Mouse (Mus musculus) liver, embryonic 13.5 days (tissue): ENCODE data around the gene Fyn. TPM values are rescaled to one million over a fixed set of nuclear protein-coding genes. Genes with fewer than 3 reads are reported as not detected.

Source experiments
- ATAC-seq: fragments of 200-750 bp; cut with Nextera tagmentation; 2 replicates; pipeline ENCODE4 v1.8.0; 2017; ENCODE audit warnings: low read depth, mild to moderate bottlenecking, moderate number of reproducible peaks, moderate library complexity
- DNase-seq: peaks from one replicate; pipeline ENCODE4 v3.0.0; 2022
- H3K27ac ChIP-seq: fragments of 300-500 bp; sonication (generic); 2 replicates; pipeline ENCODE4 v1.5.1; 2015; ENCODE audit warnings: moderate library complexity, mild to moderate bottlenecking, inconsistent platforms
- H3K27me3 ChIP-seq: fragments of 300-500 bp; sonication (generic); 2 replicates; pipeline ENCODE4 v1.6.1; 2015; ENCODE audit warnings: mild to moderate bottlenecking, inconsistent platforms
- H3K36me3 ChIP-seq: fragments of 300-500 bp; sonication (generic); 2 replicates; pipeline ENCODE4 v1.6.1; 2015; ENCODE audit warnings: mild to moderate bottlenecking, inconsistent platforms
- H3K4me1 ChIP-seq: fragments of 300-500 bp; sonication (generic); replicated peaks from 2 replicates; pipeline ENCODE4 v1.6.1; 2015; ENCODE audit warnings: inconsistent platforms
- H3K4me2 ChIP-seq: fragments of 300-500 bp; sonication (generic); 2 replicates; pipeline ENCODE4 v1.6.1; 2015; ENCODE audit warnings: inconsistent platforms, mild to moderate bottlenecking, moderate library complexity
- H3K4me3 ChIP-seq: fragments of 300-500 bp; sonication (generic); replicated peaks from 2 replicates; pipeline ENCODE4 v1.5.1; 2015; ENCODE audit warnings: mild to moderate bottlenecking, inconsistent platforms
- H3K9ac ChIP-seq: fragments of 300-500 bp; sonication (generic); 2 replicates; pipeline ENCODE4 v1.6.1; 2015; ENCODE audit warnings: mild to moderate bottlenecking, inconsistent platforms
- H3K9me3 ChIP-seq: fragments of 300-500 bp; sonication (generic); replicated peaks from 2 replicates; pipeline ENCODE4 v1.6.1; 2016; ENCODE audit warnings: inconsistent platforms
- WGBS: fragments of 180-500 bp; shearing (Covaris S2); methylation state at CpG from one replicate; pipeline ENCODE4 v1.1.7; 2015; ENCODE audit not compliant: insufficient replicate concordance; 5-methylcytosine and 5-hydroxymethylcytosine counted together
- polyA plus RNA-seq: library from polyadenylated mRNA; unstranded; fragments of >200 nt; fragmentation: Nextera tagmentation; extraction: Ambion mirVana; gene quantifications from 2 replicates; pipeline ENCODE4 v1.2.1, GENCODE M21; 2015

The Fyn gene
- polyA plus RNA-seq, 1 experiment from 2014 or later = 6.5 TPM

- Histone ChIP-seq H3K27ac (no peak overlapping the region), H3K4me2 (no peak overlapping the region), H3K4me3 (no peak overlapping the region), H3K9ac (no peak overlapping the region), H3K36me3 (no peaks in the 10 kb centered on the region), H3K9me3 (no peaks in the 10 kb centered on the region), H3K4me1 (peaks cover 77% of the 10 kb centered on the region), H3K27me3 (no peaks in the 10 kb centered on the region)
- WGBS = 69% methylated on average over 10 of the region's 10 CpGs
- DNase-seq (no peak), ATAC-seq (0 out of 2 replicates have a peak, but pooled peaks have one; percentile 29)
Measured at GRCm38 (mm10) chr10:39379287-39379686, 10.6 kb downstream of the Fyn start.

DNA sequence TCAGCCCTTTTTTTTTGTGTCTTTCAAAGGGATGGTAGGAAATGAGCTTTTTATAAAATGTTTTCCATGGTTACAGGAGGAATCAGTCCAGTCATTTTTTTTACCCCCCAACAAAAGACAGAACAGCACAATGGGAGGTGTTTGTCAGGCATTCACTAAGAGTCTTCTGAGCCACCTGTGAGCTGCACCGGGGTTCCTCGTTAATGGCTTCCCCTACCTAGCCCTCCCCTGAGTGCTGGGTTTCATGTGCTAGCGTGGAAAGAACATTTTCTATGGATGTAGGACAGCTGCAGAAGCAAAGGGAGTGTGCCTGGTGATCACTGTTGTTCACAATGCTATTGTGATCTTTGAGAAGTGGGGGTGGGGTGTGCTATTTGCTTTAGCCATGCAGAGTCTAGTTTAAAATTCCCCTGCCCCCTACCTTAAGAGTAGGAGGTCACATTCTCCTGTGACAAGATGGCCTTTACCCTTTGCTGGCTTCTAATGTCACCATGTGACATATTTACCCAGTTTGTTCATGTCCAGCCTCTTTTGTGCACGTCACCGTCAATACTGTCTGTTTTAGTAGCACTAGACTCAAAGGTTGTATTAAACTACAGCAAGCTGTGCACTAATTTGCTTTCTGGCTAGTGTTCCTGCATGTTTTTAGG, 11.2 kb downstream of the Fyn start:
- peaks cover 77% of the 10 kb centered on the region for H3K4me1 ChIP-seq
- H3K36me3 ChIP-seq = no peaks in the 10 kb centered on the region
- H3K27ac ChIP-seq = no peak overlapping the region
- no peak overlapping the region for H3K4me2 ChIP-seq
- WGBS = 61% methylated on average over 5 of the region's 5 CpGs
- H3K27me3 ChIP-seq = no peaks in the 10 kb centered on the region
- H3K4me3 ChIP-seq = no peak overlapping the region
- peak; percentile 66 for ATAC-seq
- no peak overlapping the region for H3K9ac ChIP-seq
- no peaks in the 10 kb centered on the region for H3K9me3 ChIP-seq
- no peak for DNase-seq

- Histone ChIP-seq H3K4me2 (no peak overlapping the region), H3K27ac (no peak overlapping the region), H3K9ac (no peak overlapping the region), H3K4me3 (no peak overlapping the region), H3K4me1 (peaks cover 71% of the 10 kb centered on the region), H3K9me3 (no peaks in the 10 kb centered on the region), H3K27me3 (no peaks in the 10 kb centered on the region), H3K36me3 (no peaks in the 10 kb centered on the region)
- no peak for ATAC-seq
- DNase-seq = no peak
- 57% methylated on average over 8 of the region's 8 CpGs for WGBS
Measured at GRCm38 (mm10) chr10:39385259-39385658, 16.6 kb downstream of the Fyn start.

DNA sequence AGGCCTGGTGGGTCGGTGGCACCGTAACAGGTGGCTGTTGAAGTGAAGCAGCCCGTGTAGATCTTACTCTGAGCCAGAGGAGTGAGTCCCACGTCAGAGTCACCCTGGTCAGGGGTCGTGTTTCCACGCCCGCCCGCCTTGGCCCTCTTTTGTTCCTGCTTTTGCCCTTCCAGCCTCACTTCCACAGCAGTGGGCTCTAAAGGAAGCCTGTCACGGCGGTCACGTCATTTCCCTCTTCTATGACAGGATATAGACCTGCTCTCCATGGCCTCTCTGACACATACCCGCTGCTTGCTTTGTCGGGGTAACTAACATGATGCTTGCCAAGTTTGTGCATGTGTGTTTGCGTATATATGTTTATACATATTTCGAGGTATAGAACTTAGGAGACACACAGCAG, 17.5 kb downstream of the Fyn start:
- Histone ChIP-seq H3K9me3 (0 out of 2 replicates have a peak, but pooled peaks cover under 1% of the 10 kb centered on the region), H3K4me1 (peaks cover 61% of the 10 kb centered on the region), H3K4me2 (no peak overlapping the region), H3K4me3 (no peak overlapping the region), H3K36me3 (peaks cover 8% of the 10 kb centered on the region), H3K27ac (no peak overlapping the region), H3K9ac (no peak overlapping the region), H3K27me3 (no peaks in the 10 kb centered on the region)
- ATAC-seq (peak; percentile 20; the same call in 1 of the 2 replicates), DNase-seq (no peak)
- WGBS = 66% methylated on average over 15 of the region's 15 CpGs

DNA sequence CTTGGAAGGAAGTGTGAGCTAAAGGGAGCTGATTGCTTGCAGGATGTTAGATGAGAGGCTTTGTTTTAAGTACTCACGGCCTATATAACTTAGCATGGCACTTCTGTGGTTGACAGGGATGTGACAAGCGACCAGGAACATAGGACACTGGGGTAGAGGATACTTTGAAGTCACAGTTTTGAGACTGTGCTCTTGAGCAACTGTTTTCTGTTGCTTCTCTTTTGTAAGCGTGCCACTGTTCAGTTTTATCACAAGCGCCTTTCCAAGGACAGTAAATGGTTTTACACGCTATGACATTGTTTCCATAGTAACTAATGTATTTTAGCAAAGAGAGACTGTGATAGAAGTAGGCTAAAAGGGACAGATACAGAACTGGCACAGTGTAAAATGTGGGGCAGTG, 18.4 kb downstream of the Fyn start:
- Histone ChIP-seq H3K4me1 (peaks cover 54% of the 10 kb centered on the region), H3K36me3 (peaks cover 13% of the 10 kb centered on the region), H3K9ac (no peak overlapping the region), H3K27me3 (no peaks in the 10 kb centered on the region), H3K4me3 (no peak overlapping the region), H3K9me3 (peaks cover 5% of the 10 kb centered on the region; the same call in 1 of the 2 replicates), H3K27ac (no peak overlapping the region), H3K4me2 (no peak overlapping the region)
- no peak for DNase-seq
- WGBS = 59% methylated on average over 5 of the region's 5 CpGs
- no peak for ATAC-seq

GRCm38 (mm10) chr10:39387556-39387955, 18.9 kb downstream of the Fyn start:
- Histone ChIP-seq H3K27me3 (no peaks in the 10 kb centered on the region), H3K4me2 (no peak overlapping the region)

DNA sequence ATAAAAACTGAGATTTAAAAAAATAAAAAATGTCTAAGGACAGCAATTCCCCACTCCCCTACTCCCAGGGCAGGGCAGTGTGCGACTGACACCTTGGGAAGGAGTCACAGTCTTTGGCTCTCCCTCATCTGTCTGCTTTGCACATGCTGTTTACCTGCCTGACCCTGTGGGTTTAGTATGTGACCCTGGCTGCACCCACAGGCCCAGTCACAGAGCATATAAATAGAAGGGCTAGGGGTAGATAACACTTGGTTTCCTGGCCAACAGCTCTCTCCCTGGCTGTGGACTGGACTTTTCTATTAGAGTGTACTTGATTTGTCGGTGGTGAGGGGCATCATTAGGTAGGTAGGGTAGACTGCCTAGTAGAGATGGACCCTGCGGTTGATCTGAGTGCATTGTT, 19.5 kb downstream of the Fyn start:
- ATAC-seq (peak; percentile 65), DNase-seq (no peak)
- no peak overlapping the region for H3K4me2 ChIP-seq
- WGBS = 62% methylated on average over 3 of the region's 3 CpGs
- H3K4me1 ChIP-seq = peaks cover 45% of the 10 kb centered on the region
- no peak overlapping the region for H3K4me3 ChIP-seq
- H3K9me3 ChIP-seq = peaks cover 5% of the 10 kb centered on the region; the same call in 1 of the 2 replicates
- no peaks in the 10 kb centered on the region for H3K27me3 ChIP-seq
- H3K27ac ChIP-seq = no peak overlapping the region
- H3K36me3 ChIP-seq = peaks cover 13% of the 10 kb centered on the region
- H3K9ac ChIP-seq = no peak overlapping the region

More at GRCm38 (mm10) chr10:39387556-39387955, 18.9 kb downstream of the Fyn start:
- peaks cover 5% of the 10 kb centered on the region; the same call in 1 of the 2 replicates for H3K9me3 ChIP-seq
- ATAC-seq (no peak), DNase-seq (no peak)
- no peak overlapping the region for H3K4me3 ChIP-seq
- WGBS = 81% methylated on average over 11 of the region's 11 CpGs
- peaks cover 13% of the 10 kb centered on the region for H3K36me3 ChIP-seq
- no peak overlapping the region for H3K27ac ChIP-seq
- peaks cover 51% of the 10 kb centered on the region for H3K4me1 ChIP-seq
- H3K9ac ChIP-seq = no peak overlapping the region

- peaks cover 37% of the 10 kb centered on the region for H3K4me1 ChIP-seq
- H3K4me3 ChIP-seq = no peak overlapping the region
- H3K9ac ChIP-seq = no peak overlapping the region
- H3K27me3 ChIP-seq = no peaks in the 10 kb centered on the region
- H3K9me3 ChIP-seq = peaks cover 5% of the 10 kb centered on the region; the same call in 1 of the 2 replicates
- no peak overlapping the region for H3K27ac ChIP-seq
- ATAC-seq = no peak
- WGBS = 86% methylated on average over 11 of the region's 11 CpGs
- H3K4me2 ChIP-seq = no peak overlapping the region
- DNase-seq = no peak
- H3K36me3 ChIP-seq = peaks cover 13% of the 10 kb centered on the region
Measured at GRCm38 (mm10) chr10:39389451-39389891, 20.8 kb downstream of the Fyn start.

DNA sequence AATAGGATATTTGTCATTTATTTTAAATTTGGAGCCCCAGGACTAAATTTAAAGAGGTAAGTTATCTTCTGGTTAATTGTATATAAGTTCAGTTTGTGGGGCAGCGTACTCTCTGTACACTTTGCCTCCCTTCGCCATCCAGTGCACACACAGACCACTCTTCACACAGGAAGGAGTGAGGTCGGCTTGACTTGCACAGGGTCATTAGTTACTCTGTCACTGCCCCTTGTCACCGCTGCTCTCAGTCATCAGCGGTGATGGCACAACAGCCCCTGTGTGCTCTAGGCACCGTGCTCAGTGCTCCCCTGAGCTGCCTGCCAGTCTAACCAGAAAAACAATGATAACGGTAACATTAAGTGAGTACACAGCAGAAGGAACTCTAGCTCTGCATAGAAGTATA, 21.9 kb downstream of the Fyn start:
- no peak overlapping the region for H3K27ac ChIP-seq
- no peak overlapping the region for H3K4me2 ChIP-seq
- no peak overlapping the region for H3K4me3 ChIP-seq
- 70% methylated on average over 7 of the region's 7 CpGs for WGBS
- H3K9me3 ChIP-seq = peaks cover 5% of the 10 kb centered on the region; the same call in 1 of the 2 replicates
- no peaks in the 10 kb centered on the region for H3K27me3 ChIP-seq
- H3K4me1 ChIP-seq = peaks cover 28% of the 10 kb centered on the region
- DNase-seq = no peak
- ATAC-seq = no peak
- no peak overlapping the region for H3K9ac ChIP-seq
- peaks cover 13% of the 10 kb centered on the region for H3K36me3 ChIP-seq

DNA sequence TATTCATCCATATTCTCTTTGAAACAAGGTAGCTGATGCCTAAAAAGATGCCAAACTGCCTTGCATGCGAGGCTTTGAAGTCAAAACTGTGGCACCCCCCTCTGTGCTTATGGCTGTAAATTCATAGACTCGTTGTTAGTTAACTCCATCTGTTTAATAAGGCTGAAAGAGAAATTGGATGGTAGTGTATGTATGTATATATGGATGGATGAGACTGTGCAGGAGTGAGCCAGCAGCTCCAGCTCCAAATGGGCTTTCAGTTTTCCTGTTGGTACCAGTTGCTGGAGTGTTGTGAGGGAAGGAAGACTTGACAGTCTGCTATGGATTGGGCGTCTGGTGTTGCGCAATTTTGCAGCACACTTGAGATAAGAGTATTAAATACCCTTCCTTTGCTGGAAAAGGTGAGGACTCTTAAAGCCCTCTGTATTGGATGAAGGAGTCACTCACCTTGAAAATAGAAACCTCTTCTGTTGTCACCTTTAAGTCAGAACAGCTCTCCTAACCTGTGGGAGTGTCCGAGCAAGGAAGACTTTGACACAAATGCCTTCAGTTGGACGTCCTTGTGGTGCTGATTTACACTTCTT, 24.3 kb downstream of the Fyn start:
- Histone ChIP-seq H3K4me2 (no peak overlapping the region), H3K36me3 (peaks cover 13% of the 10 kb centered on the region), H3K9me3 (peaks cover 5% of the 10 kb centered on the region; the same call in 1 of the 2 replicates), H3K27me3 (no peaks in the 10 kb centered on the region), H3K4me3 (no peak overlapping the region), H3K9ac (no peak overlapping the region), H3K27ac (no peak overlapping the region), H3K4me1 (peaks cover 7% of the 10 kb centered on the region; the same call in 1 of the 2 replicates)
- no peak for ATAC-seq
- no peak for DNase-seq
- WGBS = 75% methylated on average over 6 of the region's 6 CpGs

- Histone ChIP-seq H3K27ac (no peak overlapping the region), H3K4me3 (no peak overlapping the region), H3K4me2 (no peak overlapping the region), H3K27me3 (no peaks in the 10 kb centered on the region), H3K9ac (no peak overlapping the region), H3K36me3 (peaks cover 12% of the 10 kb centered on the region), H3K9me3 (peaks cover 5% of the 10 kb centered on the region; the same call in 1 of the 2 replicates), H3K4me1 (no peaks in the 10 kb centered on the region)
- DNase-seq (no peak), ATAC-seq (no peak)
- WGBS = 72% methylated on average over 5 of the region's 5 CpGs
Measured at GRCm38 (mm10) chr10:39395544-39395943, 26.9 kb downstream of the Fyn start.
